Mouse (Mus musculus) MEL (cell line): ENCODE measurements at regions not wholly inside any gene's neighbourhood (a gene's known extent, or its start where the extent isn't known, plus 50 kb on each side); places are given as distances from the start of the nearest gene placed in this dataset.

Experiments
- DNase-seq: peaks from one replicate; pipeline ENCODE4 v3.0.0; 2011; ENCODE audit warnings: low read depth, low spot score
- H3K27ac ChIP-seq: 2 replicates; pipeline ENCODE4 v1.5.1; 2012; ENCODE audit warnings: low read depth, mild to moderate bottlenecking, control low read depth, low read length, moderate library complexity; ENCODE audit not compliant: control insufficient read depth
- H3K27me3 ChIP-seq, 2 experiments: fragments of 150-350 bp in 1 of 2; sonication (generic) in 1 of 2; 2 replicates each; pipeline ENCODE4 v1.6.1; 2012; ENCODE audit warnings: low read length in 2 of 2, mild to moderate bottlenecking in 2 of 2, improper control_type of control experiment in 1 of 2, moderate library complexity in 1 of 2; ENCODE audit not compliant: insufficient read depth in 2 of 2, control insufficient read depth in 1 of 2
- H3K36me3 ChIP-seq, 2 experiments: 2 replicates each; pipeline ENCODE4 v1.6.1; 2012 to 2014; ENCODE audit warnings: low read length in 2 of 2, improper control_type of control experiment in 1 of 2, inconsistent platforms in 1 of 2, mild to moderate bottlenecking in 1 of 2; ENCODE audit not compliant: insufficient read depth in 2 of 2, control insufficient read depth in 1 of 2
- H3K4me1 ChIP-seq, 2 experiments: fragments of 150-350 bp in 1 of 2; sonication (generic) in 1 of 2; 2 replicates each; pipeline ENCODE4 v1.6.1; 2012; ENCODE audit warnings: low read length in 2 of 2, improper control_type of control experiment in 1 of 2, mild to moderate bottlenecking in 1 of 2; ENCODE audit not compliant: insufficient read depth in 2 of 2, control insufficient read depth in 1 of 2
- H3K4me3 ChIP-seq, 2 experiments: fragments of 150-350 bp in 1 of 2; sonication (generic) in 1 of 2; 2 replicates each; pipeline ENCODE4 v1.5.1; 2012; ENCODE audit warnings: low read depth in 2 of 2, low read length in 2 of 2, mild to moderate bottlenecking in 2 of 2, moderate library complexity in 2 of 2, control low read depth in 1 of 2, improper control_type of control experiment in 1 of 2; ENCODE audit not compliant: control insufficient read depth in 1 of 2, insufficient read depth in 1 of 2
- H3K79me2 ChIP-seq: 2 replicates; pipeline ENCODE4 v1.6.1; 2012; ENCODE audit warnings: mild to moderate bottlenecking, low read length, moderate library complexity; ENCODE audit not compliant: control insufficient read depth, poor library complexity, insufficient read depth
- H3K9ac ChIP-seq: 2 replicates; pipeline ENCODE4 v1.6.1; 2012; ENCODE audit warnings: low read depth, mild to moderate bottlenecking, control low read depth, low read length, moderate library complexity; ENCODE audit not compliant: control insufficient read depth, poor library complexity, severe bottlenecking
- H3K9me3 ChIP-seq: fragments of 150-350 bp; sonication (generic); replicated peaks from 2 replicates; pipeline ENCODE4 v1.6.1; 2012; ENCODE audit warnings: mild to moderate bottlenecking, low read length, improper control_type of control experiment, moderate library complexity; ENCODE audit not compliant: insufficient read depth
- CTCF ChIP-seq, 3 experiments: IDR thresholded peaks in 2 of 3; conservative IDR thresholded peaks in 1 of 3; 2 replicates each; pipeline ENCODE4 v1.5.1; 2011 to 2012; ENCODE audit warnings: low read length in 3 of 3, low read depth in 2 of 3, mild to moderate bottlenecking in 2 of 3, improper control_type of control experiment in 1 of 3, inconsistent platforms in 1 of 3, mixed read lengths in 1 of 3, moderate library complexity in 1 of 3; ENCODE audit not compliant: control insufficient read depth in 1 of 3, insufficient read depth in 1 of 3, poor library complexity in 1 of 3, severe bottlenecking in 1 of 3
- ELF1 ChIP-seq: IDR thresholded peaks from 2 replicates; pipeline ENCODE4 v1.6.1; 2014; ENCODE audit warnings: low read depth, mild to moderate bottlenecking, inconsistent platforms, low read length, improper control_type of control experiment, moderate library complexity
- JUND ChIP-seq: IDR thresholded peaks from 2 replicates; pipeline ENCODE4 v1.6.1; 2011; ENCODE audit warnings: low read depth, mild to moderate bottlenecking, improper control_type of control experiment, low read length
- MAFK ChIP-seq: IDR thresholded peaks from 2 replicates; pipeline ENCODE4 v1.6.1; 2011; ENCODE audit warnings: low read depth, mild to moderate bottlenecking, low read length, improper control_type of control experiment, borderline replicate concordance
- MAX ChIP-seq: IDR thresholded peaks from 2 replicates; pipeline ENCODE4 v1.6.1; 2011; ENCODE audit warnings: low read length, improper control_type of control experiment
- MAZ ChIP-seq: IDR thresholded peaks from 2 replicates; pipeline ENCODE4 v1.6.1; 2012; ENCODE audit warnings: low read depth, mild to moderate bottlenecking, inconsistent platforms, low read length, improper control_type of control experiment
- MEF2A ChIP-seq: IDR thresholded peaks from 2 replicates; pipeline ENCODE4 v1.6.1; 2014; ENCODE audit warnings: low read depth, mild to moderate bottlenecking, inconsistent platforms, low read length, improper control_type of control experiment; ENCODE audit not compliant: poor library complexity, insufficient replicate concordance, severe bottlenecking; ENCODE audit errors: extremely low read depth
- MXI1 ChIP-seq: IDR thresholded peaks from 2 replicates; pipeline ENCODE4 v1.6.1; 2011; ENCODE audit warnings: mild to moderate bottlenecking, low read depth, low read length, improper control_type of control experiment
- MYB ChIP-seq: IDR thresholded peaks from 2 replicates; pipeline ENCODE4 v1.6.1; 2011; ENCODE audit warnings: mild to moderate bottlenecking, low read depth, low read length, improper control_type of control experiment
- MYC ChIP-seq: IDR thresholded peaks from 2 replicates; pipeline ENCODE4 v1.6.1; 2011; ENCODE audit warnings: low read depth, mild to moderate bottlenecking, low read length, improper control_type of control experiment, moderate library complexity
- NELFE ChIP-seq: IDR thresholded peaks from 2 replicates; pipeline ENCODE4 v1.6.1; 2011; ENCODE audit warnings: low read depth, low read length, improper control_type of control experiment
- NRF1 ChIP-seq: IDR thresholded peaks from 2 replicates; pipeline ENCODE4 v1.6.1; 2014; ENCODE audit warnings: low read depth, mild to moderate bottlenecking, inconsistent platforms, low read length, improper control_type of control experiment, moderate library complexity; ENCODE audit not compliant: poor library complexity, insufficient read depth, severe bottlenecking
- POLR2A ChIP-seq, 2 experiments: IDR thresholded peaks; 2 replicates each; pipeline ENCODE4 v1.6.1; 2011 to 2012; ENCODE audit warnings: low read length in 2 of 2, mild to moderate bottlenecking in 2 of 2, control low read depth in 1 of 2, improper control_type of control experiment in 1 of 2, low read depth in 1 of 2, moderate library complexity in 1 of 2; ENCODE audit not compliant: control insufficient read depth in 1 of 2, insufficient read depth in 1 of 2, poor library complexity in 1 of 2
- POLR2AphosphoS5 ChIP-seq: IDR thresholded peaks from 2 replicates; pipeline ENCODE4 v1.6.1; 2012; ENCODE audit warnings: low read depth, borderline replicate concordance, mild to moderate bottlenecking, inconsistent platforms, low read length, moderate library complexity, mixed read lengths
- RCOR1 ChIP-seq: IDR thresholded peaks from 2 replicates; pipeline ENCODE4 v1.6.1; 2012; ENCODE audit warnings: low read depth, mild to moderate bottlenecking, inconsistent platforms, low read length, improper control_type of control experiment
- SMC3 ChIP-seq: IDR thresholded peaks from 2 replicates; pipeline ENCODE4 v1.6.1; 2011; ENCODE audit warnings: low read depth, low read length, improper control_type of control experiment
- TAL1 ChIP-seq: IDR thresholded peaks from 2 replicates; pipeline ENCODE4 v1.6.1; 2012; ENCODE audit warnings: mild to moderate bottlenecking, inconsistent platforms, low read length, moderate library complexity, mixed read lengths
- UBTF ChIP-seq: IDR thresholded peaks from 2 replicates; pipeline ENCODE4 v1.6.1; 2012; ENCODE audit warnings: low read depth, mild to moderate bottlenecking, inconsistent platforms, low read length, improper control_type of control experiment, moderate library complexity, borderline replicate concordance; ENCODE audit not compliant: insufficient read depth
- USF2 ChIP-seq, 2 experiments: IDR thresholded peaks; 2 replicates each; pipeline ENCODE4 v1.6.1; 2011 to 2012; ENCODE audit warnings: improper control_type of control experiment in 2 of 2, low read length in 2 of 2, borderline replicate concordance in 1 of 2, inconsistent platforms in 1 of 2, low read depth in 1 of 2, mild to moderate bottlenecking in 1 of 2; ENCODE audit not compliant: insufficient read depth in 1 of 2
- ZC3H11A ChIP-seq: IDR thresholded peaks from 2 replicates; pipeline ENCODE4 v1.6.1; 2012; ENCODE audit warnings: low read depth, mild to moderate bottlenecking, inconsistent platforms, low read length, improper control_type of control experiment

DNA sequence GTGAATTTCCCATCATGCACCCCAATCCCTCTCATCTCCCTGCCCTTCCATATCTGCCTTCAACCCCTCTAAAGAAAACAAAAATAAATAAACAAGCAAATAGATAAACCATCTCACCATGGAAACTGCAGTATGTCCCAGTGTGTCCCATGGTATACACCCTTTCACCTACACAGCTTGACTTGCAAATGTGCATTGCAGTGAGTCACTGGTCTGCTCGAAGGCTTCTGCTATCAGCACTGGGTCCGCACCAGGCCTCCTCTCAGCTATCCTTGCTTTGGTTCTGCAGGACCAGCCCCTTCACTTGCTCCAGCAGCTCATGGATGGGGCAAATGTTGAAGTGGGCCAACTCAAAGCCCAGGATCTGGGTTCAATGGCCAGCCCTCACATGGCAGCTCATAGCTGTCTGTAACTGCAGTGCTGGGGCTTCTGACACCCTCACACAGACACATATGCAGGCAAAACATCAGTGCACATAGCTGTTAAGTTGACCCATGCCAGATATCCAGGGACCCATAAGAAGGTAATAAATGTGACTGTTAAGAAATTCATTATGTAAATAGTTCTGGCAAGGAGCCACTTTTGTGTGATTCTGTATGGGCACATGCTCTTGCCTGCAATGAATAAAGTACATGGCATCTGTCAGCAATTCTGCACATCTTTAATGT, 59.9 kb upstream of the Usp27x start:
- no peak for TF ChIP-seq CTCF (IDR thresholded peaks at IDR 0.05 in 2 of 3, conservative IDR thresholded peaks at IDR 0.05 in 1 of 3; ENCODE audit: control insufficient read depth in 1 of 3, insufficient read depth in 1 of 3, low read depth in 2 of 3, low read length in 3 of 3, poor library complexity in 1 of 3, severe bottlenecking in 1 of 3)
- no peak for TF ChIP-seq USF2 (IDR thresholded peaks at IDR 0.05; ENCODE audit: borderline replicate concordance in 1 of 2, insufficient read depth in 1 of 2, low read depth in 1 of 2, low read length in 2 of 2)
- TF ChIP-seq JUND: no peak
- TF ChIP-seq RCOR1: no peak
- no peak for TF ChIP-seq POLR2AphosphoS5
- no peak for TF ChIP-seq MYB
- TF ChIP-seq POLR2A (IDR thresholded peaks at IDR 0.05; ENCODE audit: control insufficient read depth in 1 of 2, insufficient read depth in 1 of 2, low read depth in 1 of 2, low read length in 2 of 2, poor library complexity in 1 of 2): no peak
- peaks cover 4 to 7% of the 10 kb centered on the region in 2 experiments for H3K27me3 ChIP-seq
- no peak overlapping the region for H3K4me3 ChIP-seq
- H3K9me3 ChIP-seq: no peaks in the 10 kb centered on the region
- H3K36me3 ChIP-seq: no peaks in the 10 kb centered on the region
- H3K9ac ChIP-seq: no peak overlapping the region
- no peak for DNase-seq
- no peaks in the 10 kb centered on the region for H3K79me2 ChIP-seq
- no peak overlapping the region for H3K27ac ChIP-seq
- H3K4me1 ChIP-seq: no peaks in the 10 kb centered on the region

DNA sequence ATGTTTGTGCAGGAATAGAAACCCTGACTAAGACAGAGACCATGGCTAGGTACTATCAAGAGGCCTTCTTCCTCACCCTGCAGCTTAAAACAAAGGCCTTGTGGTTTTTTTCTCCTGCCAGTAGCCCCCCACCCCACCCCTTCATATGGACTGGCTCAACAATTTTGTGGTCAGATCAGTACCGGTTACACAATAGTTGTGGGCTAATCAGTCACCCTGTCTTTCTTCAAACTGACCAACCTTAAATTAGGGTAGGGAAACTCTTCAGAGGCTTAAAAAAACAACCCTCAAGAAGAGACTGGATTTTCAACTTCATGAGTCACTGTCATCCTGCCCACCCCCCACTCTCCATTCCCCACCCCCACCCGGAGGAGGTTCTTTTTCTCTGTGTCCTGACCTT, 58.6 kb upstream of the Usp27x start:
- Histone ChIP-seq H3K79me2 (no peaks in the 10 kb centered on the region), H3K9ac (no peak overlapping the region), H3K27ac (no peak overlapping the region), H3K9me3 (no peaks in the 10 kb centered on the region), H3K27me3 (peaks cover 4 to 6% of the 10 kb centered on the region in 2 experiments), H3K4me3 (no peak overlapping the region), H3K4me1 (no peaks in the 10 kb centered on the region), H3K36me3 (no peaks in the 10 kb centered on the region)
- DNase-seq: no peak
- no peak for TF ChIP-seq MEF2A

DNA sequence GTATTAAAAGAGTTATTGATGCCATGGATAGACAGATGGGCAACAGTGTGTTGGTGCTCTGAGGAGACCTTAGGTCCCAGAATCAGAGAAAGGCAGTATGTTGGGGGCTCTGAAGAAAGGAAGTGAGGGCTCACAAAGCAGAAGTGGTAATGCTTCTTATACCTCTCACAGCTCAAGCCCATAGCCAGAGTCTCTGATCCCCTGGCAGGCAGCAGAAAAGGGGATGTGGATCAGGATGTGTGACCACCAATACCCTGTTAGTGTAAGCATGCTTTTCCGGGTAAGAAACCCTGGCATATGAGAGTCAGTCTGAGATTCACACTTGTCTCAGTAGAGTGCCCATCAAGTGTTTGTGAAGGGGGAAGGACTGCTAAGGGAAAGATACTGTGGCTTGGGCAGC, 54.8 kb upstream of the Usp27x start:
- no peaks in the 10 kb centered on the region for H3K9me3 ChIP-seq
- no peak overlapping the region for H3K9ac ChIP-seq
- no peaks in the 10 kb centered on the region for H3K4me1 ChIP-seq
- no peaks in the 10 kb centered on the region for H3K36me3 ChIP-seq
- H3K27me3 ChIP-seq: peaks cover 0 to 9% of the 10 kb centered on the region in 2 experiments
- no peak for TF ChIP-seq MYC
- no peak for TF ChIP-seq MAFK
- no peak for TF ChIP-seq NRF1
- TF ChIP-seq USF2 (IDR thresholded peaks at IDR 0.05; ENCODE audit: borderline replicate concordance in 1 of 2, insufficient read depth in 1 of 2, low read depth in 1 of 2, low read length in 2 of 2): no peak
- no peak for TF ChIP-seq MXI1
- no peak for TF ChIP-seq MAX
- TF ChIP-seq MYB: no peak
- TF ChIP-seq NELFE: no peak
- no peak for TF ChIP-seq POLR2AphosphoS5
- TF ChIP-seq MAZ: no peak
- no peak for TF ChIP-seq ELF1
- no peak for TF ChIP-seq SMC3
- TF ChIP-seq ZC3H11A: no peak
- no peak for TF ChIP-seq TAL1
- TF ChIP-seq UBTF: no peak
- no peaks in the 10 kb centered on the region for H3K79me2 ChIP-seq
- H3K27ac ChIP-seq: no peak overlapping the region
- H3K4me3 ChIP-seq: no peak overlapping the region
- DNase-seq: peak; percentile 16
